Mouse (Mus musculus) cerebellum, adult 2 months (tissue): Measurements from ENCODE around the gene Tec. TPM values are rescaled to one million over a fixed set of nuclear protein-coding genes. Genes with fewer than 3 reads are reported as not detected.

Experiments used
- DNase-seq, 2 experiments: peaks; one replicate each; pipeline ENCODE4 v3.0.0; 2021
- H3K27ac ChIP-seq: fragments of 200-500 bp; 2 replicates; pipeline ENCODE4 v1.5.1; 2012; ENCODE audit warnings: low read length, control low read depth, inconsistent platforms; ENCODE audit not compliant: insufficient read depth
- H3K27me3 ChIP-seq: fragments of 200-500 bp; 2 replicates; pipeline ENCODE4 v1.6.1; 2012; ENCODE audit warnings: inconsistent platforms, mild to moderate bottlenecking, low read length, moderate library complexity; ENCODE audit not compliant: control insufficient read depth, insufficient read depth
- H3K4me1 ChIP-seq: fragments of 200-500 bp; 2 replicates; pipeline ENCODE4 v1.6.1; 2011; ENCODE audit warnings: low read length; ENCODE audit not compliant: control insufficient read depth, insufficient read depth
- H3K4me3 ChIP-seq: fragments of 200-500 bp; replicated peaks from 2 replicates; pipeline ENCODE3; 2011; ENCODE audit warnings: mild to moderate bottlenecking, low read depth, low read length, control low read depth; ENCODE audit not compliant: insufficient read depth
- CTCF ChIP-seq: fragments of 200-500 bp; IDR thresholded peaks from 2 replicates; pipeline ENCODE4 v1.5.1; 2011; ENCODE audit warnings: low read depth, mild to moderate bottlenecking, control low read depth, low read length, moderate library complexity, borderline replicate concordance; ENCODE audit not compliant: insufficient read depth
- POLR2A ChIP-seq: fragments of 200-500 bp; IDR thresholded peaks from 2 replicates; pipeline ENCODE4 v1.6.1; 2011; ENCODE audit warnings: low read length, control low read depth, borderline replicate concordance; ENCODE audit not compliant: insufficient read depth
- WGBS: fragments of 180-500 bp; shearing (Covaris S2); methylation state at CpG from one replicate; pipeline ENCODE4 v1.1.7; 2018; 5-methylcytosine and 5-hydroxymethylcytosine counted together
- polyA plus RNA-seq: library from polyadenylated mRNA; depleted of rRNA; stranded (reverse); fragments of >200 nt; gene quantifications from 2 replicates; pipeline ENCODE4 v1.2.3, GENCODE M21; 2012

The Tec gene
- polyA plus RNA-seq, 1 experiment = 1.8 TPM

DNA sequence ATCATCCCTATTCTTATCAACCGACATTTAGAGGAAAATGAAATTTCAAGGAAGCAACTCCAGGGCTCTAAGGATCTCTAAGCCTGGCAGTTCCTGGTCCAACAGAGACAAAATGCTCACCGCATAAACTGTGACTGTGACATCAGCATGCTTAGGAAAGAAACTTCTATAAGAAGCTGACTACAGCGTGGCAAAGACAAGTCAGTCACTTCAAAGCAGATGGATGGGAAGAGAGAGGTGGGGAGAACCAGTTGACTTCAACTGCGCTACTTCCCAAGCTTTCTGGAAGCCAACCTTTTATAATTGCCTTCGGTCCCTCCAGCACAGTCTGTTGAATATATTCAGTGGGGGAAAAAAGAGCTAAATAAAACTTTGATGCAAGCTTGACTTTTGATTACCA, 54.2 kb downstream of the Tec start:
- WGBS = 89% methylated on average over 5 of the region's 5 CpGs
- no peaks in the 10 kb centered on the region for H3K27me3 ChIP-seq
- H3K27ac ChIP-seq = no peak overlapping the region
- no peak overlapping the region for H3K4me3 ChIP-seq
- H3K4me1 ChIP-seq = no peaks in the 10 kb centered on the region
- TF ChIP-seq POLR2A = no peak
- no peak for TF ChIP-seq CTCF
- DNase-seq = no peak

DNA sequence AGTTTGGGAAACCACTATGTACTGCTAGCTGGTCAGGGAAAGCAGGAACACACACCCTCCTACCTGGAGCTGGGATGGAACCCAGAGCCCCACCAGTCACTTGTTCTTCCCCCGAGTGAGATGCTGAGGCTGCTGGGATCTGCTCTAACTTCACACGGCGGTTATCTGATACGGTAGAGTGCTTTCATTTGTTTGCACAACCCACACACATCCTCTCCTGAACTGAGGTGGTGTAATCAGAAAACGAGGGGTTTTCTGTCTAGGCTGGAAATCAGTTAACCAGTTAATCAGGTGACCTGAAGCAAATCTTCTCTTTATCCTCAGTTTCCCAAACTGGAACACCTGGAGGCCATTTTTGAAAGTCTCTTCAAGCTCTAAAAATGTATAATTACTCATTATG, 55.4 kb downstream of the Tec start:
- no peak overlapping the region for H3K4me3 ChIP-seq
- H3K27me3 ChIP-seq = no peaks in the 10 kb centered on the region
- H3K4me1 ChIP-seq = no peaks in the 10 kb centered on the region
- TF ChIP-seq POLR2A = no peak
- no peak for TF ChIP-seq CTCF
- H3K27ac ChIP-seq = no peak overlapping the region
- DNase-seq = no peak
- 66% methylated on average over 5 of the region's 5 CpGs for WGBS

DNA sequence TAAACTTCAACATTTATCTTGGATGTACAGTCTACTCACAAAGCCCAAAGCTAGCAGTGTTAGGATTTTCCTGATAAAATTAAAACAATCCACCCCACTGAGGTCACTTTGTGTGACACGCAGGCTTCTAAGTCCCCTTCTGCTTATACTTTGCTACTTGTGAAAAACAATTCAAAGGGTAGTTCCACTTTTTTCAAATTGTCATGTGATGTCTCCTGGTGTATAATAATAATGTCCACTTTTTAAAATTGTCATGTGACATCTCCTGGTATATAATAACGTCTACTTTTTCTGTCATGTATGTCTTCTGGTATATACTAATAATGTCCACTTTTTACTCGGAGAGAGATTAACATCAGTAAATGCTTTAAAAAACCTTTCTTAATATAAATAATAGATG, 56.0 kb downstream of the Tec start:
- no peak for TF ChIP-seq POLR2A
- no peak for TF ChIP-seq CTCF
- no peak overlapping the region for H3K27ac ChIP-seq
- no peaks in the 10 kb centered on the region for H3K27me3 ChIP-seq
- WGBS = 87% methylated on average over 3 of the region's 3 CpGs
- H3K4me1 ChIP-seq = no peaks in the 10 kb centered on the region
- DNase-seq = no peak
- no peak overlapping the region for H3K4me3 ChIP-seq

DNA sequence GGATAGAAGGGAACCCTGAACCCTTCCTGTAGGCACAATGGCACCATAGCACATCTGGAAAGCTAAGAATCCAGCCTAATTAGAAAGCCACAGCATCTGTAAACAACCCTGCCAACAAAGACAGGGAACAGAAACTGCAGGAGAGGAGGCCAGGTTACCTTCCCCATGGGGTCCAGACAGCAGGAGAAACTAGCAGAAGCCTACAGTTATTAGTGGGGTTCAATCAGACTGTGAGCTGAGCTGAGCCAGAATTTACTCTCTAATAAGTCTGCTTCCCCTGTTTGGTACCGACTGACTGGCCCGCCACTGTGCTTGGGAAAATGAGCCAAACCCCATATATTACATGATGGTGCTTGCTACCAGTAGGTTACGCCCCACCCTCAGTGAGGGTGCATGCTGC, 56.9 kb downstream of the Tec start:
- H3K4me3 ChIP-seq = no peak overlapping the region
- no peaks in the 10 kb centered on the region for H3K27me3 ChIP-seq
- no peaks in the 10 kb centered on the region for H3K4me1 ChIP-seq
- TF ChIP-seq POLR2A = no peak
- TF ChIP-seq CTCF = no peak
- DNase-seq = no peak
- no peak overlapping the region for H3K27ac ChIP-seq
- WGBS = 69% methylated on average over 3 of the region's 3 CpGs

DNA sequence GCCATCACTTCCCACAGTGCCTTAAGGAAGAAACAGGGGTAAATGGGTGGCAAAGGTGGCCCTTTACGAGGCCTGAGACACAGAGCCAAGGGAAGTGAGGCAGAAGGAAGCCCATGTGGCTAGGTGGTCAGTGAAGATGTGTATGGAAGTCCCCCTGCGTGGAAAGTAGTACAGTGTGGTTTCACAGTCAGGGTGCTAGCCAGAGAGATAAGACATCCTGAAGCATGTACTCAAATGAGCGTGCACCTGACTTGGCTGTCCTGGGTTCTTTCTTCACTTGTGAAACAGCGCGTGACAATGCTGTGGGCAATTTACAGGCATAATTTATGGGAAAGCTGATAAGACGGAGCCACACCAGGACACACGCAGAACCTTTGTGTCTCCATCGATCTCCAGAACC, 57.3 kb downstream of the Tec start:
- no peak for DNase-seq
- no peaks in the 10 kb centered on the region for H3K4me1 ChIP-seq
- no peak overlapping the region for H3K27ac ChIP-seq
- no peak overlapping the region for H3K4me3 ChIP-seq
- WGBS = 91% methylated on average over 8 of the region's 8 CpGs
- TF ChIP-seq POLR2A (no peak), CTCF (no peak)
- no peaks in the 10 kb centered on the region for H3K27me3 ChIP-seq

DNA sequence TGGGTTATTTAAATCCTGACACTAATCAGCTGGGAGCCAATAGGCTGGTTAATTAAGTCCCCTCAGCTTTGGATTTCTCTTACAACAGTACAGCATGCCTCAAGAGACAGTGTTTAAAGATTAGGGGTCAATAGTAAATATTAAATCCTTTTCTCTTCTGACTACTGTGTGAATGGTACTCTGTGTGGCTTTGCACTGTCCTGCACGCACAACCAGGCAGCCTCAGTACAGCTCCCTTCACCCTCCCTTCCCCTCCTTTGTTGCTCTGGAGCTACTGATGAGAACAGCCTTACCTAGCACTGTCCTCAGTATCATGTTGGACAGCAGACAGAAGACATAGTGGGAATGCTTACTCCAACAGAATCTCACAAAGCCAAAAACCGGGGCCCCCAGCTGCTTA, 58.8 kb downstream of the Tec start:
- Histone ChIP-seq H3K4me3 (no peak overlapping the region), H3K27me3 (no peaks in the 10 kb centered on the region), H3K27ac (no peak overlapping the region), H3K4me1 (no peaks in the 10 kb centered on the region)
- WGBS = 82% methylated on average over 2 of the region's 2 CpGs
- DNase-seq = no peak
- TF ChIP-seq CTCF (no peak), POLR2A (no peak)

DNA sequence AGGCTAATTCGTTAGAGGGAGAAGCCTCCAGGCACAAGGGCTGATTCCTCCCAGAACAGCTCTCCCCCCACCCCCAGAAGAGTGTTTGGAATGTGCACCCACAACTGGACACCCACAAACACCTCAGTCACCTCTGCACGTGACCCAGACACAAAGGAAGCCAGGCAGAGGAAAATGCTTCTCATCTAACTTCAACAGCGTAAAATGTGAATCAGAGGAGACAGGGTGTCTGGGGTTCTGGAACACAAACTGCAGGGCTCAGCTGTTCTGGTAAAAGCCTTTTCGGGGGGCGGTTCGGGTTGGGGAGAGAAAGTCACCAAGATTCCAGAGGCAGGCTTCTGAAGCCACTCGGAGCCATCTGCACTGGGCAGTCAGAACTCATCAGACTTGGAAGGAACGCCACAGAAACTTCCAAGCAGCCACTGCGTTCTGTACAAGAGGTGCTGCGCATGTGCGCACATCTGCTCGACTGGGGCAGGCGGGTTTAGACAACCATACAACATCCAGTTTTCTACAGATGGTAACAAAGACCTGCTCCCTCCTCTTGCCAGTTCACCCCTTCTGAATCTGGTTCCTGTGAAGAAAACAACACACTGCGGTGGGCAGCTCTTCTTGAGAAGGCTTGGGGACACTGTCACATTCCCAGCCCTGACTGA, 59.7 kb downstream of the Tec start:
- H3K27ac ChIP-seq = no peak overlapping the region
- no peaks in the 10 kb centered on the region for H3K27me3 ChIP-seq
- no peaks in the 10 kb centered on the region for H3K4me1 ChIP-seq
- no peak overlapping the region for H3K4me3 ChIP-seq
- WGBS = 26% methylated on average over 14 of the region's 14 CpGs
- TF ChIP-seq POLR2A (no peak), CTCF (no peak)
- no peak for DNase-seq

DNA sequence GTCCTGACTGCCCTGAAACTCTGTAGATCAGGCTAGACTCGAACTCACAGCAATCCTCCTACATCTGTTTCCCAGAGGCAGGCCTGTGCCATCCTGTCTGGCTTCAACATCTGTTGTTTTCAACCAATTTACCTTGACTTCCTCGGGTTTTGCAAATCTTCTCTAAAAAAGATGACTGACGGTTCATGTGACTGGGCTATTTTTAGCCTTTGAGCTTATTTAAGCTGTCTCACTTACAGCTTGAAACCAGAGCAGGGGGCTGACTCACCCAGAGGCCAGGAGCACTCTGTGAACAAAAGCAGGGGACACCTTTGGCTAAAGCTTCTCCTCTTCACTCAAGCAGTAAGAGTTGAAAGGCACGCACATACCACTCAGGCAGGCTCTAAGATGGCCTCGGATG, 65.4 kb downstream of the Tec start:
- 66% methylated on average over 5 of the region's 5 CpGs for WGBS
- H3K27ac ChIP-seq = no peak overlapping the region
- no peak overlapping the region for H3K4me3 ChIP-seq
- DNase-seq = no peak
- no peaks in the 10 kb centered on the region for H3K27me3 ChIP-seq
- H3K4me1 ChIP-seq = no peaks in the 10 kb centered on the region
- TF ChIP-seq CTCF (no peak), POLR2A (no peak)
